Mouse (Mus musculus): ENCODE measurements around the gene Igfbp4.

DNA sequence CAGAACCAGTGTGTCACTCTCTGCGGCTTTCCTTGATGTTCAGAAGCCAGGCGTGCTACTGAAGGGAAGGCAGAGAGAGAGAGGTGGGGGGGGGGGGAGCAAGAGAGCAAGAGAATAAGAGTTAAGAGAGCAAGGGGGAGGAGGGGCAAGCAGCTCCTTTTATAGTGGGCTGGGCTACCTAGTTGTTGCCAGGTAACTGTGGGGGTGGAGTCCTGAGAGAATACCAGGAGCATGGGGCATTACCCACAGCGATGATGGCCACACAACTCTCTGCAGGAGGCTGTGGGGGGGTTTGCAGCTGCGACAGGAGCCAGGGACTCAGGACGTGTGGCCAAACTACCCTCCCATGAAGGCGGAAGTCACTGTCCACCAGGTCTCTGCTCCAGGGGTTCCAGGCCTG, 15.2 kb upstream of the Igfbp4 start:
- TF ChIP-seq MAFK (IDR thresholded peaks at IDR 0.05; ENCODE audit: insufficient read depth, low read depth, low read length): no peak
- TF ChIP-seq HCFC1 (IDR thresholded peaks at IDR 0.05; ENCODE audit: borderline replicate concordance, insufficient read depth, low read length): no peak
